Mouse (Mus musculus): Measurements from ENCODE around the gene Cp. TPM values are rescaled to one million over a fixed set of nuclear protein-coding genes. Genes with fewer than 3 reads are reported as not detected.
"Not testable (repeated sequence)": the region's sequence is repeated elsewhere in the genome, so short reads cannot be mapped to it uniquely, and the experiment has no call there.

Cp gene
- 1 to 10 TPM; 6.4 to 9.0 TPM for total RNA-seq (2021)
- long read RNA-seq, experiment 1, partial matches to known transcripts: 0 of 2 reads
- long read RNA-seq, experiment 1, other reads (novel, unspliced or antisense): 2 of 2 reads
- long read RNA-seq, experiment 2, partial matches to known transcripts: 1 of 1 reads
- long read RNA-seq, experiment 2, other reads (novel, unspliced or antisense): 0 of 1 reads

- no peak for DNase-seq
Observed at GRCm38 (mm10) chr3:19956885-19957284, at the start of gene Cp. TSS of gene Cp (plus strand) at chr3:19957054.

GRCm38 (mm10) chr3:19948552-19948951 is 8.3 kb upstream of the Cp start:
- DNase-seq: no peak

- DNase-seq: not testable (repeated sequence)
Observed at GRCm38 (mm10) chr3:19949401-19949800, 7.5 kb upstream of the Cp start.

- DNase-seq: no peak
Observed at GRCm38 (mm10) chr3:19953425-19953824, 3.4 kb upstream of the Cp start.

- peak; percentile 71 for DNase-seq
Observed at GRCm38 (mm10) chr3:19953865-19954264, 3.0 kb upstream of the Cp start.

GRCm38 (mm10) chr3:19958031-19958430 is 1.2 kb downstream of the Cp start:
- no peak for DNase-seq

GRCm38 (mm10) chr3:19958983-19959382 is 2.1 kb downstream of the Cp start:
- DNase-seq: no peak

- no peak for DNase-seq
Observed at GRCm38 (mm10) chr3:19960570-19961114, 3.8 kb downstream of the Cp start.

- no peak for DNase-seq
Observed at GRCm38 (mm10) chr3:19961341-19961740, 4.5 kb downstream of the Cp start.

GRCm38 (mm10) chr3:19962769-19963513 is 6.1 kb downstream of the Cp start:
- no peak for DNase-seq

- no peak for DNase-seq
Observed at GRCm38 (mm10) chr3:19964625-19965188, 7.9 kb downstream of the Cp start.

GRCm38 (mm10) chr3:19965239-19965638 is 8.4 kb downstream of the Cp start:
- no peak for DNase-seq

- no peak for DNase-seq
Observed at GRCm38 (mm10) chr3:19966072-19966471, 9.2 kb downstream of the Cp start.

GRCm38 (mm10) chr3:19978474-19978873 is 21.6 kb downstream of the Cp start:
- peak; percentile 37 for DNase-seq

- DNase-seq: no peak
Observed at GRCm38 (mm10) chr3:19981156-19981555, 24.3 kb downstream of the Cp start.

- no peak for DNase-seq
Observed at GRCm38 (mm10) chr3:19982846-19983245, 26.0 kb downstream of the Cp start.

- no peak for DNase-seq
Observed at GRCm38 (mm10) chr3:19986123-19986522, 29.3 kb downstream of the Cp start.

GRCm38 (mm10) chr3:19990031-19990430 is 33.2 kb downstream of the Cp start:
- no peak for DNase-seq

GRCm38 (mm10) chr3:19992388-19992787 is 35.5 kb downstream of the Cp start:
- no peak for DNase-seq

GRCm38 (mm10) chr3:19999551-19999950 is 42.7 kb downstream of the Cp start:
- DNase-seq: no peak

GRCm38 (mm10) chr3:20000806-20001205 is 44.0 kb downstream of the Cp start:
- no peak for DNase-seq

GRCm38 (mm10) chr3:20002786-20003185 is 45.9 kb downstream of the Cp start:
- no peak for DNase-seq

- no peak for DNase-seq
Observed at GRCm38 (mm10) chr3:20004422-20004821, 47.6 kb downstream of the Cp start.
